Mouse (Mus musculus) intestine, embryonic 16.5 days (tissue): ENCODE data around the gene Tmem269. TPM values are rescaled to one million over a fixed set of nuclear protein-coding genes. Genes with fewer than 3 reads are reported as not detected.

Experiments used
- ATAC-seq: fragments of 200-750 bp; cut with Nextera tagmentation; 2 replicates; pipeline ENCODE4 v1.8.0; 2017; ENCODE audit warnings: moderate TSS enrichment, moderate library complexity
- H3K27ac ChIP-seq: fragments of 300-500 bp; sonication (generic); 2 replicates; pipeline ENCODE4 v1.5.1; 2014; ENCODE audit warnings: mild to moderate bottlenecking, low read length
- H3K27me3 ChIP-seq: fragments of 300-500 bp; sonication (generic); replicated peaks from 2 replicates; pipeline ENCODE4 v1.6.1; 2014; ENCODE audit warnings: low read length, control low read depth, mixed read lengths; ENCODE audit not compliant: control insufficient read depth, insufficient read depth
- H3K36me3 ChIP-seq: fragments of 300-500 bp; sonication (generic); 2 replicates; pipeline ENCODE4 v1.6.1; 2014; ENCODE audit warnings: low read length, control low read depth; ENCODE audit not compliant: control insufficient read depth, insufficient read depth
- H3K4me1 ChIP-seq: fragments of 300-500 bp; sonication (generic); 2 replicates; pipeline ENCODE4 v1.6.1; 2014; ENCODE audit warnings: low read length, control low read depth, mixed read lengths; ENCODE audit not compliant: control insufficient read depth, insufficient read depth
- H3K4me2 ChIP-seq: fragments of 300-500 bp; sonication (generic); 2 replicates; pipeline ENCODE4 v1.6.1; 2014; ENCODE audit warnings: low read depth, low read length, control low read depth
- H3K4me3 ChIP-seq: fragments of 300-500 bp; sonication (generic); 2 replicates; pipeline ENCODE4 v1.5.1; 2014; ENCODE audit warnings: mild to moderate bottlenecking, low read length
- H3K9ac ChIP-seq: fragments of 300-500 bp; sonication (generic); 2 replicates; pipeline ENCODE4 v1.6.1; 2014; ENCODE audit warnings: low read depth, low read length
- H3K9me3 ChIP-seq: fragments of 300-500 bp; sonication (generic); 2 replicates; pipeline ENCODE4 v1.6.1; 2016; ENCODE audit warnings: low read length, control low read depth; ENCODE audit not compliant: control insufficient read depth
- WGBS: fragments of 180-500 bp; shearing (Covaris S2); extraction: QIAGEN DNeasy Blood & Tissue Kit; methylation state at CpG from one replicate; pipeline ENCODE4 v1.1.7; 2014; 5-methylcytosine and 5-hydroxymethylcytosine counted together
- polyA plus RNA-seq: library from polyadenylated mRNA; unstranded; fragments of >200 nt; fragmentation: Nextera tagmentation; extraction: Ambion mirVana; gene quantifications from 2 replicates; pipeline ENCODE4 v1.2.1, GENCODE M21; 2015

The Tmem269 gene
- polyA plus RNA-seq = not detected in 2 replicates

DNA sequence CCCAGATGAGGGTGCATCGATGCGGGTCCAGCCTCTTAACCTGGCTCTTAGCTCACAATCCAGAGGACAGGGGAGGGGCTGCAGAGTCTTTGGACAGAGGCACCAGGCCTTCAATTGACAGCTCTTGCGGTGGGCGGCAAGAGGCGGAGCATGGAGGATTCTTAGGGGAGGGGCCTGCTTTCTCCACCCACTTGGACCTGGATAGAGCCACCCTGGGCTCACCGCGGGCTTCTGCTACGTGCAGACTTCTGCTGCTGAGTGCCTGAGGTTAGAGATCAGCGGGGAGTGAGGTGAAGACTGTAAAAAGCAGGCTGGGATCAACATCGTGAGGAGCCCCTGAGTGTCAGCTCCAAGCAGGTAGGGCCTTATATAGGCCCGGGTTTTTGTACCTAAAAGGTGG, at the start of gene Tmem269:
Gene Tmem269, minus strand, starts transcription at position 49 of the 400 bp plus-strand sequence.
- no peak for ATAC-seq

DNA sequence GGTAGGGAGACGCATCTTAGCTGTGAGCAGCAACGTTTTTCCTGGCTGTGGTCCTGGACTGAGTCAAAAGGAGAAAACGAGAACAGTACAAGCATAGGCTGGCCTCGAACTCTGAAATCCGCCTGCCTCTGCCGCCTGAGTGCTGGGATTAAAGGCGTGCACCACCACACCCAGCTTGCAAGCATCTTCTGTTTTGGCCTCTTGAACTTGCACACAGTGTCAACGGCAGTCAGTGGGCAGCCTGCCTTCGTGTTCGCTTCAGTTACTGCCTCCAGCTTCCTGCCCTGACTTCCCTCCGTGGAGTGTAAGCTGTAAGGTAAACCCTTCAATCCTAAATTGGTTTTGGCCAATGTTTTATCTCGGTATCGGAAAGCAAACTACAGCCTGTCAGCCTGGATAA, 48.6 kb upstream of the Tmem269 start:
- Histone ChIP-seq H3K27me3 (no peaks in the 10 kb centered on the region), H3K4me3 (no peak overlapping the region), H3K4me2 (no peak overlapping the region), H3K4me1 (no peaks in the 10 kb centered on the region), H3K9me3 (no peaks in the 10 kb centered on the region), H3K27ac (no peak overlapping the region), H3K9ac (no peak overlapping the region), H3K36me3 (peaks cover 5% of the 10 kb centered on the region; the same call in 1 of the 2 replicates)
- WGBS = 68% methylated on average over 13 of the region's 13 CpGs
- ATAC-seq = no peak

More for the DNA sequence above, at the start of gene Tmem269:
- Histone ChIP-seq H3K4me2 (no peak within 1 kb of the TSS), H3K27me3 (no peaks in the 10 kb centered on the region), H3K27ac (no peak within 1 kb of the TSS), H3K36me3 (no peaks in the 10 kb centered on the region), H3K9ac (no peak within 1 kb of the TSS), H3K9me3 (no peaks in the 10 kb centered on the region), H3K4me3 (no peak within 1 kb of the TSS), H3K4me1 (no peaks in the 10 kb centered on the region)
- WGBS = 17% methylated on average over 11 of the region's 11 CpGs

DNA sequence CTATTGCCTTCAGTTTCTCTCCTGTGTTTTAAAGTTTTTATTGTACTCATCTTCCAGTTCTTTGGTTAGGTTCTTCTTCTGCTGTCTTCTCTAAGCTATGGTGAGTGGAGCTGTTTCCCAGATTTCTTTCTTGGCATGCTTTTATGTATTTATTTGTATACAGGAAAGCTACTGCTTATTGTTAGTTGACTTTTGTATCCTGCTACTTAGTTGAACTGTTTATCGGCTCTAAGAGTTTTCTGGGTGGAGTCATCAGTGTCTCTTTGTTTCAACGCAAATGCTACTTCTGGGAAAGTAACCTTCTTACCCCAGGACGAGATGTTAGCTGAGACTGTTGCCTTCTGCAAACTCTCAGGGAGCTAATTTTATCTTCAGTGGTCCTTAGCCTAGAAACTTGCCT, 45.4 kb upstream of the Tmem269 start:
- ATAC-seq = no peak
- Histone ChIP-seq H3K36me3 (no peaks in the 10 kb centered on the region), H3K4me3 (no peak overlapping the region), H3K4me1 (no peaks in the 10 kb centered on the region), H3K9me3 (no peaks in the 10 kb centered on the region), H3K4me2 (no peak overlapping the region), H3K27ac (no peak overlapping the region), H3K9ac (no peak overlapping the region), H3K27me3 (no peaks in the 10 kb centered on the region)
- 54% methylated on average over 3 of the region's 3 CpGs for WGBS

DNA sequence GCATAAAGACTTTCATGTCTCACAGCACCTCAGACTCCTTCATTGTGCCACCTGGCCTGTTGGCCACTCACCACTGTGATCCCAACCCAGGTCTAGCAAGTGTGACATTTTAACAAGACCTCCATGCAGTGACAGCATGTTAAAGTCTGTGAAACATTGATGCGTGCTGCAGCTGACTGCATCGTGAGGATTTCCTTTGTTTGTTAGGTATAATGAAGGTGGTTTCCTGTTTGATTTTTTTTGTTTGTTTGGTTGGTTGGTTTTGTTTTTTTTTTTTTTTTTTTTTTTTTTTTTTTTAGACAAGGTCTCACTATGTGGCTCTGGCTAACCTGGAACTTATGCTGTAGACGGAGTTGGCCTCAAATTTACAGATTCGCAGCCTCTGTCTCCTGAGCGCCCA, 44.5 kb upstream of the Tmem269 start:
- WGBS = 83% methylated on average over 5 of the region's 5 CpGs
- Histone ChIP-seq H3K4me1 (0 out of 2 replicates have a peak, but pooled peaks cover under 1% of the 10 kb centered on the region), H3K4me2 (no peak overlapping the region), H3K36me3 (no peaks in the 10 kb centered on the region), H3K27ac (no peak overlapping the region), H3K4me3 (no peak overlapping the region), H3K27me3 (no peaks in the 10 kb centered on the region), H3K9me3 (no peaks in the 10 kb centered on the region), H3K9ac (no peak overlapping the region)
- ATAC-seq = no peak

DNA sequence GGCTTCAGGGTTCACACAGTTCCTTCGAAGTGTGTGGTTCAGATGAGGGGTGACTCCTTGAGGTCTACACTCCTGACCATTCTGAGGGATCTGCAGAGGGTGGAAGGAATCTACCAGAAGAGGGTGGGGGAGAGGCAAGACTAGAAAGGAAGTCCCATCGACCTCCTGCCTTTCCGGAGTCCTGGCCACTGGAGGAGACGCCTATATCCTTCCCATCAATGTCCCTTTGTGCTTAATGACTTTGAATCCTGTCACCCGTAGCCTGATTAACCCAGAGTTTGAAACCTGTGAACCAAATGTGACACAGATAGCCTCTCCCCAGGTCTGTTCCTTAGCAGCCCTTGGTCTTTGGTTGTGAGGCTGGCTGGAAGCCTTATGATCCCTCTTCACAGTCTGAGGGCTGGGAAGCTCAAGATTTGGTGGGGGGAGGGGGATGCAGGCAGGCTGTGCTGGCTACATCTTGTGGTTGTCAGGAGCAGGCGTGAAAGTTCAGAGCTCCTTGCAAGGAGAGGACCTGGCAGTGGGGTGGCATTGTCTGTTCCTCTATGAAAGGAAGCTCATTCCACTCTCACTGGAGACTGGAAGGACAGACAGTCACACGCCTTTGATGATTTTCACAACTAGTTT, 43.2 kb upstream of the Tmem269 start:
- Histone ChIP-seq H3K9me3 (no peaks in the 10 kb centered on the region), H3K36me3 (no peaks in the 10 kb centered on the region), H3K4me1 (0 out of 2 replicates have a peak, but pooled peaks cover 3% of the 10 kb centered on the region), H3K4me2 (no peak overlapping the region), H3K4me3 (no peak overlapping the region), H3K27ac (no peak overlapping the region), H3K27me3 (no peaks in the 10 kb centered on the region), H3K9ac (no peak overlapping the region)
- 50% methylated on average over 7 of the region's 7 CpGs for WGBS
- no peak for ATAC-seq

DNA sequence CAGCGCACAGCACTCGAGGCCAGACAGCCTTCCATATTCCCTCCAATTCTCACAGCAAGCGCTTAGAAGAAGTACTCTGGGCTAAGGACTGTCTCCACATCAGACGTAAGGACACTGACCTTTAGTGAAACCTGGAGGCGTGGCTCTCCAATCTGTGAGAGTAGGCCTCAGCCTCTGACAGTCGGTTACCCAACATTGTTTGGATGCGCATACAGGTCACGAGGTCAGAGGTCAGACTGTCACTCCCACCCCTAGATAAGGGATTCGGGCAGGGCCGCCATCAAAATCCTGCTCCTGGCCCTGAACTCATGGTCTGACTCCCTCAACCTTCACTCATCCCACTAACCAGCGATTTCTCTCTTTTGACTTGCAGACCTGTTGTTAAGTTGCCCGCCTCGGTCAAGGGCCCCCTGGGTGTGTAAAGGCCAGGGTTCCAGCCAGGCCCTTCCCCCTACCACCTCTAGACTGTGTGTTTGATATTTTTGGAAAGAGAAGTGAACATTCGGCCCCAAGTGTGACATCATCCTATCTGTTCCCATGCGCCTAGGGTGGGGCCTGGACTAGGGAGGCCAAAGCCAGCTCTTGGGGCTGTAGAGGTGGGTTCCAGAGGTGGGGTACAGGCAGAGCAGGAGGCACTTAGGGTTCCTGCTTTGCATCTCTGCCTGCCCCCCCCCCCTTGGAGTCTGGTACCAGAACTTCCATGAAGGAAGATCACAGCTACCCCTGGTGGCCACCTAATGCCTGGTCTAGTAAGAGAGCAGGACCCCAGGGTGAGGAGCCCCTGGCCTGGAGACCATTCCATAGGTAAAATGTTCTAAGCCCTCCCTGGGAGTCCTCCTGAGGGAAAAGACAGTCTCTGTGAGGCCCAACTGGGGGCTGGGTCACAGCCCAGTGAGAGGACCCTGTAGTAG, 41.6 kb upstream of the Tmem269 start:
- Histone ChIP-seq H3K36me3 (no peaks in the 10 kb centered on the region), H3K27me3 (no peaks in the 10 kb centered on the region), H3K4me2 (no peak overlapping the region), H3K4me3 (no peak overlapping the region), H3K27ac (no peak overlapping the region), H3K9me3 (no peaks in the 10 kb centered on the region), H3K4me1 (0 out of 2 replicates have a peak, but pooled peaks cover 3% of the 10 kb centered on the region), H3K9ac (no peak overlapping the region)
- ATAC-seq = no peak
- WGBS = 76% methylated on average over 15 of the region's 15 CpGs

DNA sequence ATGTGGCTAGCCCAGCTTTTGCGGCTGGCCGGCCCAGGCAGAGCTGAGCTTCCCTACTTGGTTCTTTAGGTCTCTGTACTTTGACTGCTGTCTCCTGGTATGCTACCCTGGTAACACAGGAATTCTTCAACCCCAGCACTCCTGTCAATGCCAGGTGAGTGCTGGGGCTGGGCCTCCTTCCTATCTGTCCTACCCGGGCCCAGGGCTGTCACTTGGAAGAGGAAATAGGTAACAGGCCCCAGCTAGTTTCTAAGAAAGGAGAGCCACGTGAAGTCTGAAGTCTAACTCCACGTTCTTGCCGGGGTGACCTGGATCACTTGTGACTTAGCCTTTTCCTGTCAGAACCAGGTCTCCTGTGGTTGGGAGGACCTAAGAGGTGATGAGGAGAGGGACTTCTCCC, 39.1 kb upstream of the Tmem269 start:
- ATAC-seq = peak; percentile 78
- Histone ChIP-seq H3K4me2 (no peak overlapping the region), H3K27ac (peak overlapping the region; percentile 61; the same call in 1 of the 2 replicates), H3K9me3 (no peaks in the 10 kb centered on the region), H3K27me3 (no peaks in the 10 kb centered on the region), H3K4me3 (no peak overlapping the region), H3K36me3 (no peaks in the 10 kb centered on the region), H3K4me1 (0 out of 2 replicates have a peak, but pooled peaks cover 3% of the 10 kb centered on the region), H3K9ac (peak overlapping the region; percentile 4; the same call in 1 of the 2 replicates)
- WGBS = 56% methylated on average over 6 of the region's 6 CpGs

DNA sequence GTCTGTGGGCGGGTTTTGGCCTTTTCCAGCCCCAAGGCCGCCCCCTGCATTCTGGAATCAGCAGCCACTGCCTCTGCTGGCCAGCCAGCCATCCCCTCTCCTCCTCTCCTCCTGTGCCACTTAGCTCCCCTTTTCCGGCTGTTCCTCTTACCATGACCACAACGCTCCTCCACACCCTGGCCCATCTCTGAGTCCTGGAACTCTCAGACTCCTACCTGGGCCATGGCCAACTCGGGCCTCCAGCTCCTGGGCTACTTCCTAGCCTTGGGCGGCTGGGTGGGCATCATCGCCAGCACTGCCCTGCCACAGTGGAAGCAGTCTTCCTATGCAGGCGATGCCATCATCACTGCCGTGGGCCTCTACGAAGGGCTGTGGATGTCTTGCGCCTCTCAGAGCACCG, 37.3 kb upstream of the Tmem269 start, which contains the start of gene Cldn19:
Gene Cldn19, plus strand, starts transcription at position 64 of the 400 bp plus-strand sequence.
- Histone ChIP-seq H3K9ac (no peak within 1 kb of the TSS), H3K4me2 (no peak within 1 kb of the TSS), H3K36me3 (no peaks in the 10 kb centered on the region), H3K27me3 (no peaks in the 10 kb centered on the region), H3K4me3 (no peak within 1 kb of the TSS), H3K27ac (no peak within 1 kb of the TSS), H3K4me1 (0 out of 2 replicates have a peak, but pooled peaks cover 3% of the 10 kb centered on the region), H3K9me3 (no peaks in the 10 kb centered on the region)
- 85% methylated on average over 12 of the region's 12 CpGs for WGBS
- no peak for ATAC-seq

DNA sequence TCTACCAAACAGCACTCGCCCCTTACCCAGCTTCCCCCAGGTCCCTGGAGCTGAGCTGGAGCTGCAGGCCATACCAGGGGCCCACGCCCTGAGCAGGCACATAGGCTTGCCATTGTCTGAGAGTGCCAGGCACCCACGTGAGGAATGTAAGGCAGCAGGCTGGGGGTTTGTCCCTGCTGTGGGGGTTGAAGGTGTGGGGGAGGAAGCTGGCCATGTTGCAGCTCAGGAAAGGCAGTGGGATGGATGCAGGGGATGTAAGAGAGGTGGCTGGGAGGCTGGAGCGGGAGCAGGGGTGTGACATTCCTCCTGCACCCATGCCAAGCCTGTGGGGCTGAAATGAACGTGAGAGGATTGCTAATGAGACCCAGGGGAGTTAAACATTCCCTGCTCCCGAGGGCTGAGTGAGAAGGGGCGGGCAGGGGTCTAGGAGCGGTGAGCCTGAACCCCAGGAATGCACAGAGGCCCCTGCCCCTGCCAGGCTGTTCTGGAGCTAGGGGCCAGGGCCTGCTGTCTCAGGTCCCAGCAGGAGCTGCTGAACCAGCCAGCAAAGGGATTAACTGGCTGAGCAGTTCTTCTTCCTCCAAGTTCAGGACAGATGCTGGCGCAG, 36.1 kb upstream of the Tmem269 start:
- H3K27ac ChIP-seq = no peak overlapping the region
- H3K4me2 ChIP-seq = no peak overlapping the region
- H3K4me3 ChIP-seq = no peak overlapping the region
- H3K36me3 ChIP-seq = no peaks in the 10 kb centered on the region
- H3K9me3 ChIP-seq = no peaks in the 10 kb centered on the region
- H3K27me3 ChIP-seq = no peaks in the 10 kb centered on the region
- 48% methylated on average over 9 of the region's 9 CpGs for WGBS
- no peak for ATAC-seq
- no peak overlapping the region for H3K9ac ChIP-seq
- H3K4me1 ChIP-seq = 0 out of 2 replicates have a peak, but pooled peaks cover 3% of the 10 kb centered on the region
